Mouse (Mus musculus) limb, embryonic 11.5 days (tissue): Measurements from ENCODE around the gene Pradc1. TPM values are rescaled to one million over a fixed set of nuclear protein-coding genes. Genes with fewer than 3 reads are reported as not detected.

ENCODE experiments used
- ATAC-seq: fragments of 200-750 bp; cut with Nextera tagmentation; 2 replicates; pipeline ENCODE4 v1.8.0; 2017; ENCODE audit warnings: low read depth; ENCODE audit not compliant: insufficient number of reproducible peaks, low FRiP score, low TSS enrichment
- DNase-seq: peaks from one replicate; pipeline ENCODE4 v3.0.0-alpha.2; 2015; ENCODE audit warnings: low spot score
- H3K27ac ChIP-seq: fragments of 300-500 bp; sonication (generic); replicated peaks from 2 replicates; pipeline ENCODE4 v1.5.1; 2014; ENCODE audit warnings: low read depth, mild to moderate bottlenecking, low read length
- H3K27me3 ChIP-seq: fragments of 300-500 bp; sonication (generic); 2 replicates; pipeline ENCODE4 v1.6.1; 2014; ENCODE audit warnings: mild to moderate bottlenecking, low read length, mixed read lengths; ENCODE audit not compliant: control insufficient read depth, insufficient read depth
- H3K36me3 ChIP-seq: fragments of 300-500 bp; sonication (generic); 2 replicates; pipeline ENCODE4 v1.6.1; 2014; ENCODE audit warnings: mild to moderate bottlenecking, low read length, moderate library complexity, mixed read lengths; ENCODE audit not compliant: control insufficient read depth, insufficient read depth
- H3K4me1 ChIP-seq: fragments of 300-500 bp; sonication (generic); 2 replicates; pipeline ENCODE4 v1.6.1; 2014; ENCODE audit warnings: low read length, mixed read lengths; ENCODE audit not compliant: control insufficient read depth, insufficient read depth
- H3K4me2 ChIP-seq: fragments of 300-500 bp; sonication (generic); 2 replicates; pipeline ENCODE4 v1.6.1; 2014; ENCODE audit warnings: low read depth, mild to moderate bottlenecking, moderate library complexity; ENCODE audit not compliant: severe bottlenecking
- H3K4me3 ChIP-seq: fragments of 300-500 bp; sonication (generic); 2 replicates; pipeline ENCODE4 v1.5.1; 2014; ENCODE audit warnings: low read depth, low read length
- H3K9ac ChIP-seq: fragments of 300-500 bp; sonication (generic); 2 replicates; pipeline ENCODE4 v1.6.1; 2014; ENCODE audit warnings: mild to moderate bottlenecking, low read length
- H3K9me3 ChIP-seq: fragments of 300-500 bp; sonication (generic); 2 replicates; pipeline ENCODE4 v1.6.1; 2016; ENCODE audit warnings: low read length; ENCODE audit not compliant: control insufficient read depth
- WGBS: fragments of 180-500 bp; shearing (Covaris S2); extraction: QIAGEN DNeasy Blood & Tissue Kit; methylation state at CpG from one replicate; pipeline ENCODE4 v1.1.7; 2014; 5-methylcytosine and 5-hydroxymethylcytosine counted together
- polyA plus RNA-seq: library from polyadenylated mRNA; unstranded; fragments of >200 nt; fragmentation: Nextera tagmentation; extraction: Ambion mirVana; gene quantifications from 2 replicates; pipeline ENCODE4 v1.2.1, GENCODE M21; 2014

The Pradc1 gene
- polyA plus RNA-seq, 1 experiment from 2014 or later: 20.9 TPM

DNA sequence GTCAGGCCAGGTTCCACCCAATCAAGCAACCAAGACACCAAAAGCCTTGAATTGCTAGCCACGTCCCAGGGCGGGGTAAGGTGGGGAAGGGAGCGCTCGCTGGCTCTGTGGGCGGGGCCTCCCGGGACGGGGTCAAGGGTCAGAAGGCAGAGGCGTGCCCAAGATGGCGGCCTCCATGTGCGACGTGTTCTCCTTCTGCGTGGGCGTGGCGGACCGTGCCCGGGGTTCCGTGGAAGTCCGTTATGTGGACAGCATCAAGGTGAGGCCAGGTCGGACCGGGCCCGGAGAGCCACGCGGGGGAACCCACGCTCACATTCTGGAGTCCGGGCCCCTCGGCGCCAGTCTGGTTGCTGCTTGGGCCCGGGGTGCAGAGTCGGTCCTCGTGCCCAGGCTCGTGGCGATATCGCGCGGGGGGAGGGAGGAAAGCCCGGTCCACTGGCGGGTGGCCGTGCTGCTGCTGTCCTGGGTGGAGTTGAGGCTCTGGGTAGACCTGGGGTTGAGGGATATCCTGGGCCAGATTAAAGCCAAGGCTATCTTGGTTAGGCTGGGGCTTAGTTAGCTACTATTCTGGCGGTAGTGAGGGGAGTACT, 19.8 kb downstream of the Pradc1 start, which contains the start of gene Smyd5:
TSS of gene Smyd5 (plus strand) at position 148 of the 590 bp plus-strand sequence.
- ATAC-seq: peak; percentile 79
- H3K4me2 ChIP-seq: peak within 1 kb of the TSS; percentile 77
- H3K9me3 ChIP-seq: no peaks in the 10 kb centered on the region
- peak; percentile 92 for DNase-seq
- no peak within 1 kb of the TSS for H3K27ac ChIP-seq
- H3K27me3 ChIP-seq: no peaks in the 10 kb centered on the region
- H3K36me3 ChIP-seq: no peaks in the 10 kb centered on the region
- H3K4me3 ChIP-seq: peak within 1 kb of the TSS; percentile 99
- 0% methylated on average over 39 of the region's 39 CpGs for WGBS
- H3K4me1 ChIP-seq: no peaks in the 10 kb centered on the region
- H3K9ac ChIP-seq: peak within 1 kb of the TSS; percentile 81

DNA sequence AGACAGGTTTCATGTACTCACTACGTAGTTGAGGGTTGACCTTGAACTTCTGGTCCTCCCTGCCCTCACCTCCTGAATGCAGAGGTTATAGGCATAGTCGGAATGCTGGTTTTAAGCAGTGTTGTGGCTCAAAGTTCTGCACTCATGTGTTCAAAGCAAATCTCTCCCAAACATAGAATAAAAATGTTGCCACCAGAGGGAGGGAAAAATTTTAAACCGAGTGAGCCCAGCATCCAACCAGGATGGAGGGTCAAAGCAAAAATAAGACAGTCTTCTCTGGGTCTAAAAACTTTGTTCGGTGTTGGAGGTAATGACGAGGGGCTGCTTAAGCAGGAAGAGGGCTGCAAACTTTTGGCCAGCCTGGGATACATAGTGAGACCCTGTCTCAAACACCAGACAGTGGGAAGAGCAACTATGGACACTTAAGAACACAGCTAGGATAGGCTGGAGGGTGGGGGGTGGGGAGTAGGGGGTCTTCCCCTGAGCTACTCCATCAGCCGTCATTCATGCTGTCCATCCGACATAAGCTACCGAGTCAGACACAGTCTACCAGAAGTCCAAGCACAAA, 20.4 kb downstream of the Pradc1 start:
- H3K36me3 ChIP-seq: no peaks in the 10 kb centered on the region
- H3K4me3 ChIP-seq: peak overlapping the region; percentile 99
- WGBS: 52% methylated on average over 8 of the region's 8 CpGs
- no peak overlapping the region for H3K27ac ChIP-seq
- no peak for DNase-seq
- ATAC-seq: peak; percentile 61; the same call in 1 of the 2 replicates
- peak overlapping the region; percentile 81 for H3K9ac ChIP-seq
- peak overlapping the region; percentile 77 for H3K4me2 ChIP-seq
- H3K9me3 ChIP-seq: no peaks in the 10 kb centered on the region
- H3K4me1 ChIP-seq: no peaks in the 10 kb centered on the region
- H3K27me3 ChIP-seq: no peaks in the 10 kb centered on the region

DNA sequence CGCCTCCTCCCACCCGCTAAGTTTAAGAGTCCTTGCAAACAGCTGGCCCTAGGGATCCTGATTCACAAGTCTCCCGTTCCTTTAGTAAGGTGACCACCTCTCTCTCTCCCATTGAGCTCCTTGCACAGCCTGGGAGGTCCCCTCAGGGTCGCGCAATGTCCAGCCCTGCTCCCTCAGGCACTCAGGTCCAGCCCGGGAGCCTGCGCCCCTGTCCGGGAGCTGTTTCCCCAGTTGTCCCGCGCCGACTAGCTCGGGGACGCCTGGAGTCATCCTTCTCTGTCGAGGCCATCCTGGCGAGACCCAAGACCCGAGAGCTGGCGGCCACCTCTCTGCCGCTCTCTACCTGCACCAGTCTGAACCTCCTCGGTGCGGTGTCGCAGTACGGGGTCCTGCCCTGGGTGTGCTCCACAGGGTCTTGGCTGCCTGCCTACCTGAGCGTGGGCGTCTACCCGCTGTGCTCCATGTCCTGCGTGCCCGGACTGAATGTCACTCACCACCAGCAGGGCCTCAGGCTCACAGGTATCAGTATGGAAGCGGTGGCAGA, 27.9 kb downstream of the Pradc1 start, which contains the start of gene Noto:
TSS of gene Noto (plus strand) at position 51 of the 544 bp plus-strand sequence.
- no peak within 1 kb of the TSS for H3K27ac ChIP-seq
- no peaks in the 10 kb centered on the region for H3K9me3 ChIP-seq
- no peak within 1 kb of the TSS for H3K9ac ChIP-seq
- H3K4me2 ChIP-seq: no peak within 1 kb of the TSS; the same call in 1 of the 2 replicates
- H3K4me1 ChIP-seq: no peaks in the 10 kb centered on the region
- 9% methylated on average over 28 of the region's 28 CpGs for WGBS
- DNase-seq (peak; percentile 26), ATAC-seq (no peak)
- H3K36me3 ChIP-seq: no peaks in the 10 kb centered on the region
- 0 out of 2 replicates have a peak within 1 kb of the TSS, but pooled peaks have one; percentile 2 for H3K4me3 ChIP-seq
- H3K27me3 ChIP-seq: peaks cover 10% of the 10 kb centered on the region

DNA sequence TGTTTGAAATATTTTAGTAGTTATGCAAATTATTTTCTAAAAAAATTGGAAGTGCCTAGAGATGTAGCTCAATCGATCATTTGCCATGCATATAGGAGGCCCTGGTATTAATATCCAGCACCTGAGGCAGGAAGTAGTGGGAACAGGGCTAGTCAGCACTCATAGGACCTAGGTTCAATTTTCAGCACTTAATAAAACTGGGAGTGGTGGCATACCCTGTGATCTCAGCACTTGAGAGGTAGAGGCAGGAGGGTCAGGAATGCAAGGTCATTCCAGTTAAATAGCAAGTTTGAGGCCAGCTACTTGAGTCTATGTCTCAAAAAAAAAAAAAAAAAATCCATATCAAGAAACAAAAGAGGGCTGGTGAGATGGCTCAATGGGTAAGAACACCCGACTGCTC, 32.6 kb downstream of the Pradc1 start:
- WGBS: 91% methylated on average over 2 of the region's 2 CpGs
- Histone ChIP-seq H3K4me2 (no peak overlapping the region), H3K27me3 (peaks cover 10% of the 10 kb centered on the region), H3K27ac (no peak overlapping the region), H3K36me3 (no peaks in the 10 kb centered on the region), H3K9ac (no peak overlapping the region), H3K9me3 (no peaks in the 10 kb centered on the region), H3K4me1 (no peaks in the 10 kb centered on the region), H3K4me3 (no peak overlapping the region)
- DNase-seq: no peak
- ATAC-seq: no peak

DNA sequence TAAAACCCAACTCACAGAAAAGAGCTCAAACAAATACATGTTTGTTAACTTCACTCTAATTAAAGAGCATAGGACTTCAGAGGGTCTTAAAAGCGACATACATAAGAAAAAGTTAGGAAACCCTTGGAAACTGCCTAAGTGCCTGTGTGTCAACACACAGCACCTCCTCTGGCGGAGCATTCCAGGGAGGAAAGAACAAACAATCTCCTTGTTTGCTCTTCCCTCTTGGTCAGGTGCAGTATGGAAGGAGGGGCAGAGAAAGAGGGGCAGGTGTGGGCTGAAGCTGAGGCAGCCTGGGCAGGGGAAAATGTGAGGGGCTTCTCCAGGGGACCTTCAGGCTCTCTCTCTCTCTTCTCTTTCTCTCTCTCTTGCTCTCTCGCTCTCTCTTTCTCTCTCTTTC, 35.9 kb downstream of the Pradc1 start:
- ATAC-seq (no peak), DNase-seq (no peak)
- Histone ChIP-seq H3K27ac (no peak overlapping the region), H3K9ac (no peak overlapping the region), H3K9me3 (no peaks in the 10 kb centered on the region), H3K4me1 (no peaks in the 10 kb centered on the region), H3K36me3 (no peaks in the 10 kb centered on the region), H3K4me3 (no peak overlapping the region), H3K4me2 (no peak overlapping the region), H3K27me3 (no peaks in the 10 kb centered on the region)
- 51% methylated on average over 3 of the region's 3 CpGs for WGBS

DNA sequence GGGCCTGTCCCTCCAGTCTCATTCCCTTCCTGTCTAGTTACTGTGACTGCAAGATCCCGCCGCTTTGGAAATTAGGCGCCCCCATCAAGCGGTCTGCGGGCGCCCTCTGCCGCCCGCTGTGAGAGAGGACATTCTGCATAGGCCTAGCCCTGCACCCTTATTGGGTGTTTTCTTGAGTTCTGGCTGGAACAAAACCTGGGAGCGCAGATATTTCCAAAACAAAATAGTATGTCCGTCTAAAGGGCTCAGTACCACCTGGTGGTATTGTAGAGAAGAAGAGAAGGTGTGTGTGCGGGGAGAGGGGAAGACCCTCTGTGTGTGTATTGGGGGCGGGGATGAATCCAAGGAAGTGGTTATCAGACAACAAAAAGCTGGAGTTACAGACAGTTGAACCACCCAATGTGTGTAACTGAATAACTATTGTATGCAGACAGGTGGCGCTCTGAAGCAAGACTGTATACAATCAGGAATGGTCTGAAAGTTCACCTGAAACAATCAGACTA, 40.9 kb downstream of the Pradc1 start:
- ATAC-seq (0 out of 2 replicates have a peak, but pooled peaks have one; percentile 51), DNase-seq (peak; percentile 87)
- no peak overlapping the region for H3K27ac ChIP-seq
- H3K27me3 ChIP-seq: peaks cover 39% of the 10 kb centered on the region
- no peak overlapping the region for H3K4me3 ChIP-seq
- H3K36me3 ChIP-seq: no peaks in the 10 kb centered on the region
- H3K4me1 ChIP-seq: 0 out of 2 replicates have a peak, but pooled peaks cover 3% of the 10 kb centered on the region
- no peaks in the 10 kb centered on the region for H3K9me3 ChIP-seq
- 10% methylated on average over 13 of the region's 13 CpGs for WGBS
- H3K9ac ChIP-seq: no peak overlapping the region
- no peak overlapping the region for H3K4me2 ChIP-seq

DNA sequence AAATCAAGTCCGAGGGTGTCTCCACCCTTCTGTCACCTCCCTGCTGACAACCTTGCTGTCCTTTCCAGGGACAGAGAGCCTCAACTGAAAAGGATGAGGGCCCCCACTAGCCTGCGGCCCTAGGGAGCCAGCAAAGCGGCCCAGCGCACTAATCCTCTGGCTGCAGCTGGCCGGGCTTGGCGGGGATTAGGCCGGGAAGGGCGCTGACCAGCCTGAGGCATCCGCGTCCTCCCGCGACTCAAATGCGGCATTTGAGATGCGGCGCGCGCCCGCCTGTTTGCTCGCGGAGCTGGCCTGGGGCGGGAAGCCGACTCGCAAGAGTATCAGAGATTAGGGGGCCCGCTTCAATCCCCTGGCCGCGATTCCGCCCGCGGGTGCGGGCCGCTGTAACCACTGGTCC, 42.8 kb downstream of the Pradc1 start:
- no peak for ATAC-seq
- peak; percentile 42 for DNase-seq
- Histone ChIP-seq H3K36me3 (no peaks in the 10 kb centered on the region), H3K27me3 (peaks cover 43% of the 10 kb centered on the region), H3K27ac (no peak overlapping the region), H3K4me1 (0 out of 2 replicates have a peak, but pooled peaks cover 3% of the 10 kb centered on the region), H3K4me3 (no peak overlapping the region), H3K4me2 (peak overlapping the region; percentile 18), H3K9me3 (no peaks in the 10 kb centered on the region), H3K9ac (no peak overlapping the region)
- WGBS: under 1% methylated on average over 30 of the region's 31 CpGs

DNA sequence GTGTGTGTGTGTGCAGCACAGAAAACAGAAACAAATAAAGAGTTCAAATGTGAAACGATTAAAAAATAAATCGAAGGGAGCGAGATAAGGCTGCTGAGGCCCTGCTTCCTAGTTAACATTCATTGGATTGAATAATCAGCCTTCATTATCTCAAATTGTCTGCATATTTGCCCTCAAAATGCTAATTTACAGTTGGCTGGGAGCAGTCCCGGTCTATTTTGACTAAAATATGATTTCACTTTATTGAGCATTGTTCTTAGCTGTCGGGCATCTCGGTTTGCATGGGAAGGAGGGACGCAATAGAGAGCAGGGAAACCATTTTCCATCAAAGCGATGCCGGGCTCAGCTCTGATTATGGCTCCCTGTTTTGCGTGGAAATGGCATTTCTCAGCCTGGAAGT, 48.7 kb downstream of the Pradc1 start:
- peaks cover 18% of the 10 kb centered on the region for H3K27me3 ChIP-seq
- no peak overlapping the region for H3K9ac ChIP-seq
- no peaks in the 10 kb centered on the region for H3K4me1 ChIP-seq
- 85% methylated on average over 10 of the region's 10 CpGs for WGBS
- DNase-seq (no peak), ATAC-seq (no peak)
- no peak overlapping the region for H3K4me2 ChIP-seq
- no peak overlapping the region for H3K4me3 ChIP-seq
- H3K27ac ChIP-seq: no peak overlapping the region
- H3K36me3 ChIP-seq: no peaks in the 10 kb centered on the region
- no peaks in the 10 kb centered on the region for H3K9me3 ChIP-seq
